Mouse (Mus musculus) kidney, embryonic 14.5 days (tissue): ENCODE measurements around the gene Gtpbp1. TPM values are rescaled to one million over a fixed set of nuclear protein-coding genes. Genes with fewer than 3 reads are reported as not detected.
A peak's percentile ranks its signal among the peaks of the same experiment; 100 is the strongest.

Source experiments
- ATAC-seq: fragments of 200-750 bp; cut with Nextera tagmentation; 2 replicates; pipeline ENCODE4 v1.8.0; 2017; ENCODE audit warnings: moderate number of reproducible peaks, mild to moderate bottlenecking, moderate TSS enrichment, moderate library complexity; ENCODE audit not compliant: low FRiP score, low TSS enrichment
- H3K27ac ChIP-seq: fragments of 300-500 bp; sonication (generic); 2 replicates; pipeline ENCODE4 v1.5.1; 2014; ENCODE audit warnings: low read depth, mild to moderate bottlenecking, low read length, moderate library complexity, mixed read lengths
- H3K27me3 ChIP-seq: fragments of 300-500 bp; sonication (generic); 2 replicates; pipeline ENCODE4 v1.6.1; 2014; ENCODE audit warnings: mild to moderate bottlenecking, low read length; ENCODE audit not compliant: control insufficient read depth, insufficient read depth
- H3K36me3 ChIP-seq: fragments of 300-500 bp; sonication (generic); 2 replicates; pipeline ENCODE4 v1.6.1; 2014; ENCODE audit warnings: low read length, mixed read lengths; ENCODE audit not compliant: control insufficient read depth, insufficient read depth
- H3K4me1 ChIP-seq: fragments of 300-500 bp; sonication (generic); 2 replicates; pipeline ENCODE4 v1.6.1; 2014; ENCODE audit warnings: low read length, mixed read lengths; ENCODE audit not compliant: control insufficient read depth, insufficient read depth
- H3K4me2 ChIP-seq: fragments of 300-500 bp; sonication (generic); replicated peaks from 2 replicates; pipeline ENCODE4 v1.6.1; 2014; ENCODE audit warnings: low read depth, mild to moderate bottlenecking, low read length
- H3K4me3 ChIP-seq: fragments of 300-500 bp; sonication (generic); 2 replicates; pipeline ENCODE4 v1.5.1; 2014; ENCODE audit warnings: mild to moderate bottlenecking, low read length
- H3K9ac ChIP-seq: fragments of 300-500 bp; sonication (generic); 2 replicates; pipeline ENCODE4 v1.6.1; 2014; ENCODE audit warnings: low read depth, mild to moderate bottlenecking, low read length, moderate library complexity
- H3K9me3 ChIP-seq: fragments of 300-500 bp; sonication (generic); 2 replicates; pipeline ENCODE4 v1.6.1; 2016; ENCODE audit warnings: low read length; ENCODE audit not compliant: control insufficient read depth
- WGBS: fragments of 180-500 bp; shearing (Covaris S2); extraction: QIAGEN DNeasy Blood & Tissue Kit; methylation state at CpG from one replicate; pipeline ENCODE4 v1.1.7; 2014; 5-methylcytosine and 5-hydroxymethylcytosine counted together
- polyA plus RNA-seq: library from polyadenylated mRNA; unstranded; fragments of >200 nt; fragmentation: Nextera tagmentation; extraction: Ambion mirVana; gene quantifications from 2 replicates; pipeline ENCODE4 v1.2.1, GENCODE M21; 2014

The Gtpbp1 gene
- polyA plus RNA-seq, 1 experiment from 2014 or later = 31.6 TPM

GRCm38 (mm10) chr15:79725190-79725789, 34.6 kb downstream of the Gtpbp1 start:
- Histone ChIP-seq H3K9ac (no peak overlapping the region), H3K4me1 (no peaks in the 10 kb centered on the region), H3K4me2 (no peak overlapping the region), H3K36me3 (peaks cover 68% of the 10 kb centered on the region), H3K27me3 (no peaks in the 10 kb centered on the region), H3K27ac (no peak overlapping the region), H3K4me3 (no peak overlapping the region), H3K9me3 (no peaks in the 10 kb centered on the region)
- WGBS = 89% methylated on average over 11 of the region's 11 CpGs
- ATAC-seq = no peak

- Histone ChIP-seq H3K4me3 (no peak overlapping the region), H3K4me1 (no peaks in the 10 kb centered on the region), H3K27me3 (no peaks in the 10 kb centered on the region), H3K9me3 (no peaks in the 10 kb centered on the region), H3K27ac (no peak overlapping the region), H3K9ac (no peak overlapping the region), H3K4me2 (no peak overlapping the region), H3K36me3 (peaks cover 68% of the 10 kb centered on the region)
- no peak for ATAC-seq
- 95% methylated on average over 6 of the region's 6 CpGs for WGBS
Observed at GRCm38 (mm10) chr15:79727840-79728239, 37.2 kb downstream of the Gtpbp1 start.

- Histone ChIP-seq H3K9ac (no peak overlapping the region), H3K27me3 (no peaks in the 10 kb centered on the region), H3K36me3 (peaks cover 72% of the 10 kb centered on the region), H3K27ac (no peak overlapping the region), H3K4me3 (no peak overlapping the region), H3K9me3 (no peaks in the 10 kb centered on the region), H3K4me1 (no peaks in the 10 kb centered on the region), H3K4me2 (no peak overlapping the region)
- ATAC-seq = no peak
- WGBS = 69% methylated on average over 5 of the region's 5 CpGs
Observed at GRCm38 (mm10) chr15:79728311-79728710, 37.7 kb downstream of the Gtpbp1 start.

- no peaks in the 10 kb centered on the region for H3K9me3 ChIP-seq
- H3K27me3 ChIP-seq = no peaks in the 10 kb centered on the region
- no peak for ATAC-seq
- no peak overlapping the region for H3K4me3 ChIP-seq
- H3K27ac ChIP-seq = no peak overlapping the region
- peaks cover 78% of the 10 kb centered on the region for H3K36me3 ChIP-seq
- H3K4me2 ChIP-seq = no peak overlapping the region
- H3K9ac ChIP-seq = no peak overlapping the region
- H3K4me1 ChIP-seq = no peaks in the 10 kb centered on the region
- WGBS = 68% methylated on average over 10 of the region's 10 CpGs
Observed at GRCm38 (mm10) chr15:79728731-79729388, 38.2 kb downstream of the Gtpbp1 start.

GRCm38 (mm10) chr15:79731554-79731953, 40.9 kb downstream of the Gtpbp1 start:
- Histone ChIP-seq H3K4me3 (no peak overlapping the region), H3K27me3 (no peaks in the 10 kb centered on the region), H3K9ac (no peak overlapping the region), H3K9me3 (no peaks in the 10 kb centered on the region), H3K36me3 (peaks cover 78% of the 10 kb centered on the region), H3K4me1 (no peaks in the 10 kb centered on the region), H3K4me2 (no peak overlapping the region), H3K27ac (no peak overlapping the region)
- WGBS = 92% methylated on average over 7 of the region's 7 CpGs
- no peak for ATAC-seq

- Histone ChIP-seq H3K9me3 (no peaks in the 10 kb centered on the region), H3K4me3 (no peak overlapping the region), H3K4me2 (no peak overlapping the region), H3K36me3 (peaks cover 74% of the 10 kb centered on the region), H3K27ac (no peak overlapping the region), H3K27me3 (no peaks in the 10 kb centered on the region), H3K9ac (no peak overlapping the region), H3K4me1 (no peaks in the 10 kb centered on the region)
- 91% methylated on average over 8 of the region's 8 CpGs for WGBS
- ATAC-seq = no peak
Observed at GRCm38 (mm10) chr15:79733192-79733591, 42.5 kb downstream of the Gtpbp1 start.

- H3K36me3 ChIP-seq = peaks cover 74% of the 10 kb centered on the region
- ATAC-seq = no peak
- H3K4me1 ChIP-seq = no peaks in the 10 kb centered on the region; the same call in 1 of the 2 replicates
- no peak overlapping the region for H3K9ac ChIP-seq
- H3K27me3 ChIP-seq = no peaks in the 10 kb centered on the region
- 78% methylated on average over 4 of the region's 4 CpGs for WGBS
- H3K4me2 ChIP-seq = no peak overlapping the region
- no peak overlapping the region for H3K27ac ChIP-seq
- H3K9me3 ChIP-seq = no peaks in the 10 kb centered on the region
- no peak overlapping the region for H3K4me3 ChIP-seq
Observed at GRCm38 (mm10) chr15:79733640-79734039, 43.0 kb downstream of the Gtpbp1 start.

- no peak overlapping the region for H3K4me2 ChIP-seq
- H3K9me3 ChIP-seq = no peaks in the 10 kb centered on the region
- ATAC-seq = no peak
- no peak overlapping the region for H3K27ac ChIP-seq
- peaks cover 74% of the 10 kb centered on the region for H3K36me3 ChIP-seq
- no peak overlapping the region for H3K9ac ChIP-seq
- peaks cover 6% of the 10 kb centered on the region; the same call in 1 of the 2 replicates for H3K4me1 ChIP-seq
- WGBS = 85% methylated on average over 8 of the region's 8 CpGs
- no peak overlapping the region for H3K4me3 ChIP-seq
- H3K27me3 ChIP-seq = no peaks in the 10 kb centered on the region
Observed at GRCm38 (mm10) chr15:79734311-79734710, 43.7 kb downstream of the Gtpbp1 start.

GRCm38 (mm10) chr15:79740739-79741138, 50.1 kb downstream of the Gtpbp1 start:
- 92% methylated on average over 3 of the region's 3 CpGs for WGBS
- H3K4me3 ChIP-seq = peak overlapping the region; percentile 90; the same call in 1 of the 2 replicates
- peaks cover 28% of the 10 kb centered on the region for H3K4me1 ChIP-seq
- no peaks in the 10 kb centered on the region for H3K9me3 ChIP-seq
- ATAC-seq = no peak
- H3K27me3 ChIP-seq = no peaks in the 10 kb centered on the region
- H3K4me2 ChIP-seq = peak overlapping the region; percentile 81; the same call in 1 of the 2 replicates
- H3K36me3 ChIP-seq = peaks cover 29% of the 10 kb centered on the region
- H3K9ac ChIP-seq = no peak overlapping the region
- no peak overlapping the region for H3K27ac ChIP-seq
